Mouse (Mus musculus): ENCODE measurements around the gene Arl3.

The Arl3 gene

GRCm38 (mm10) chr19:46518352-46518787, 54.6 kb downstream of the Arl3 start:
- peak in 1 of 2 experiments; percentile 64 for DNase-seq (ENCODE audit: low spot score in 2 of 2)

- peak in 1 of 2 experiments; percentile 16 for DNase-seq (ENCODE audit: low spot score in 2 of 2)
These were observed 55.3 kb downstream of the Arl3 start for GRCm38 (mm10) chr19:46517529-46518351.

GRCm38 (mm10) chr19:46516667-46517528, 56.1 kb downstream of the Arl3 start:
- DNase-seq (ENCODE audit: low spot score in 2 of 2) = peak in 1 of 2 experiments; percentile 12

GRCm38 (mm10) chr19:46515287-46515821, 57.6 kb downstream of the Arl3 start:
- no peak for DNase-seq (ENCODE audit: low spot score in 2 of 2)

- DNase-seq (ENCODE audit: low spot score in 2 of 2) = no peak
These were observed 58.6 kb downstream of the Arl3 start for GRCm38 (mm10) chr19:46514387-46514786.

- no peak for DNase-seq (ENCODE audit: low spot score in 2 of 2)
These were observed 61.7 kb downstream of the Arl3 start for GRCm38 (mm10) chr19:46511263-46511662.

- no peak for DNase-seq (ENCODE audit: low spot score in 2 of 2)
These were observed 62.2 kb downstream of the Arl3 start for GRCm38 (mm10) chr19:46510824-46511223.

- no peak for DNase-seq (ENCODE audit: low spot score in 2 of 2)
These were observed 62.6 kb downstream of the Arl3 start for GRCm38 (mm10) chr19:46510401-46510800.

GRCm38 (mm10) chr19:46509736-46510135, 63.3 kb downstream of the Arl3 start:
- no peak for DNase-seq (ENCODE audit: low spot score in 2 of 2)

GRCm38 (mm10) chr19:46509202-46509601, 63.8 kb downstream of the Arl3 start:
- DNase-seq (ENCODE audit: low spot score in 2 of 2) = no peak

GRCm38 (mm10) chr19:46508738-46509137, 64.3 kb downstream of the Arl3 start:
- DNase-seq (ENCODE audit: low spot score in 2 of 2) = no peak

- DNase-seq (ENCODE audit: low spot score in 2 of 2) = no peak
These were observed 65.2 kb downstream of the Arl3 start for GRCm38 (mm10) chr19:46507806-46508205.

GRCm38 (mm10) chr19:46507181-46507581, 65.8 kb downstream of the Arl3 start:
- DNase-seq (ENCODE audit: low spot score in 2 of 2) = no peak

- no peak for DNase-seq (ENCODE audit: low spot score in 2 of 2)
These were observed 66.7 kb downstream of the Arl3 start for GRCm38 (mm10) chr19:46506372-46506717.

- no peak for DNase-seq (ENCODE audit: low spot score in 2 of 2)
These were observed 67.2 kb downstream of the Arl3 start for GRCm38 (mm10) chr19:46505646-46506371.

GRCm38 (mm10) chr19:46504822-46505417, 68.1 kb downstream of the Arl3 start:
- DNase-seq (ENCODE audit: low spot score in 2 of 2) = no peak

GRCm38 (mm10) chr19:46504085-46504552, 68.9 kb downstream of the Arl3 start:
- peak in 1 of 2 experiments; percentile 73 for DNase-seq (ENCODE audit: low spot score in 2 of 2)

GRCm38 (mm10) chr19:46503351-46504084, 69.5 kb downstream of the Arl3 start:
- peak; percentile 72 to 83 for DNase-seq (ENCODE audit: low spot score in 2 of 2)

GRCm38 (mm10) chr19:46502471-46503166, 70.4 kb downstream of the Arl3 start:
- peak; percentile 83 to 91 for DNase-seq (ENCODE audit: low spot score in 2 of 2)

- DNase-seq (ENCODE audit: low spot score in 2 of 2) = peak; percentile 85 to 86
These were observed 70.9 kb downstream of the Arl3 start for GRCm38 (mm10) chr19:46502069-46502455.

Measured in spleen, postnatal 10 days (tissue).